Mouse (Mus musculus) neural tube, postnatal 0 days (tissue): ENCODE measurements around the gene 1600015I10Rik. TPM values are rescaled to one million over a fixed set of nuclear protein-coding genes. Genes with fewer than 3 reads are reported as not detected.

Experiments used
- polyA plus RNA-seq: library from polyadenylated mRNA; unstranded; fragments of >200 nt; fragmentation: Nextera tagmentation; extraction: Ambion mirVana; gene quantifications from 2 replicates; pipeline ENCODE4 v1.2.1, GENCODE M21; 2015

Gene 1600015I10Rik
- polyA plus RNA-seq = not detected in 2 replicates

GRCm38 (mm10) chr6:48929595-48929994 lies at the start of gene 1600015I10Rik:
Gene 1600015I10Rik (plus strand): TSS chr6:48929895.

DNA sequence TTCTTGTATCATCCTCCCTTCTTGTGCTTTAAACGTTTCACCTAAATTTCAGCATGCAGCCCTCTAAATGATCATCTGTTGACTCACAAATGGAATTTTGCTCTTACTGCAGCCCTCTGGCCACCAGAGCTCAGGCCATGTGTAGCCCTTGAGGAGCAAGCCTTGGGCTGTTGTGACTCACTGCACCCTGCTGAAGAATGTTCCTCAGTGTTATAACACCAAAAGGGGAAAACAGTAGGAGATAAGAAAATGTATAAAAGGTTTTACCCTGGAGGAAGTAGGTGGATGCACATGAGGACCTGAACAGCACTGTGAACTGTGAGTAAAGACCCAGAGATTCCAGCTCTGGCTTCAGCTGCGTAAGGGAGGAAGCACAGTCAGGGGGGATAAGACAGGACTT lies 45.0 kb downstream of the 1600015I10Rik start, which contains the start of gene Doxl2:
Gene Doxl2 (plus strand): TSS at position 301 of the 400 bp plus-strand sequence.

Other genes starting within 250 kb of the 1600015I10Rik start
- 0.57 and 0.62 TPM in 2 replicates for gene Gimap4, start 245.3 kb upstream of the 1600015I10Rik start, polyA plus RNA-seq
- gene Gimap6, start 221.7 kb upstream of the 1600015I10Rik start, polyA plus RNA-seq = 5.7 and 6.9 TPM in 2 replicates
- gene Gm28053, start 211.3 kb upstream of the 1600015I10Rik start, polyA plus RNA-seq = 0.68 TPM in 1 of 2 replicates, not detected in the other
- gene Gimap7, start 211.3 kb upstream of the 1600015I10Rik start, polyA plus RNA-seq = not detected in 2 replicates
- 5.9 and 8.2 TPM in 2 replicates for gene Gimap1, start 190.8 kb upstream of the 1600015I10Rik start, polyA plus RNA-seq
- gene Gimap5, start 183.7 kb upstream of the 1600015I10Rik start, polyA plus RNA-seq = 1.7 and 2.2 TPM in 2 replicates
- not detected in 2 replicates for gene Gimap3, start 159.0 kb upstream of the 1600015I10Rik start, polyA plus RNA-seq
- gene Tmem176a, start 89.0 kb upstream of the 1600015I10Rik start, polyA plus RNA-seq = 85.7 and 92.0 TPM in 2 replicates
- gene Tmem176b, start 88.4 kb upstream of the 1600015I10Rik start, polyA plus RNA-seq = 178 and 196 TPM in 2 replicates
- gene Aoc1, start 57.0 kb upstream of the 1600015I10Rik start, polyA plus RNA-seq = not detected in 2 replicates
- gene Doxl2, start 45.1 kb downstream of the 1600015I10Rik start, polyA plus RNA-seq = not detected in 2 replicates
- not detected in 2 replicates for gene Svs1, start 57.0 kb downstream of the 1600015I10Rik start, polyA plus RNA-seq
- 0.13 and 0.40 TPM in 2 replicates for gene Gpnmb, start 106.7 kb downstream of the 1600015I10Rik start, polyA plus RNA-seq
- gene Malsu1, start 143.9 kb downstream of the 1600015I10Rik start, polyA plus RNA-seq = 89.1 and 110 TPM in 2 replicates